Mouse (Mus musculus) testis, postnatal 10 days (tissue): ENCODE measurements around the gene Chsy1.
A peak's percentile ranks its signal among the peaks of the same experiment; 100 is the strongest.

Experiments
- DNase-seq: peaks from one replicate; pipeline ENCODE4 v3.0.0; 2021; ENCODE audit warnings: low spot score

Gene Chsy1

DNA sequence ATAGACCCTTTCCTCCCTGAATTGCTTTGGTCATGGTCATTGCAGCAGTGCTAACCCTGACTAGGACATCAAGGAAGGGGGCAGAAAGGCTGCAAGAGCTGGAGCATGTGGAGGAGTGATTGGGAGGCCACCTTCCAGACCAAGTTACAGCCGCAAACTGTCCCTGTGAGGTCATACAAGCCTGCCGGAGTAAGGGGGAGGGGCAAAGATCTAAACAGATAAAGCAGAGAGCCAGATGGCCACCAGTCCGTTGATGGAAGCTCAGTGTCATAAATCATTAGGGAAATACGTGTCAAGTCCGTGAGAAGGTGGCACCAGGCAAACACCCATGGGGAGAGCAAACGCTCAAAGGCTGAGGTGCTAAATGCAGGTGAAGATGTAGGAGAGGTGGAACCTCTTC, 105.2 kb downstream of the Chsy1 start:
- DNase-seq: peak; percentile 29

DNA sequence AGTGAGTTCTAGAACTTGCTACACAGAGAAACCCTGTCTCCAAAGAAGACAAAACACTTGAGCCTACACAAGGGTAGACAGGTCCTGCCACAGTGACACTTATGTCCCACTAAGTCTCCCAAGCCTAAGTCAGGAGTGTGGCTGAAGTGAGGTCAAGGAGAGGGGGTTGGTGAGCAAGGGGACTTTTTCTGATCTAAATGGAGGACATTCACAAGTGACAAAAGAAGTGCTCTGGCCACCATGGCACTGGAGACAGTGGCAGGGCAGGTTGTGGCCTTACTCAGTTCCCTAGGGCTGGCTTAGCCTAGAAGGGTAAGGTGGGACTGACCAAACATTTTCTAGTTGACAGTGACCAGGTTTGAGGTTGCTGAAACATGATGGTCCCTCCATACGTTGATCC, 106.6 kb downstream of the Chsy1 start:
- DNase-seq: no peak

DNA sequence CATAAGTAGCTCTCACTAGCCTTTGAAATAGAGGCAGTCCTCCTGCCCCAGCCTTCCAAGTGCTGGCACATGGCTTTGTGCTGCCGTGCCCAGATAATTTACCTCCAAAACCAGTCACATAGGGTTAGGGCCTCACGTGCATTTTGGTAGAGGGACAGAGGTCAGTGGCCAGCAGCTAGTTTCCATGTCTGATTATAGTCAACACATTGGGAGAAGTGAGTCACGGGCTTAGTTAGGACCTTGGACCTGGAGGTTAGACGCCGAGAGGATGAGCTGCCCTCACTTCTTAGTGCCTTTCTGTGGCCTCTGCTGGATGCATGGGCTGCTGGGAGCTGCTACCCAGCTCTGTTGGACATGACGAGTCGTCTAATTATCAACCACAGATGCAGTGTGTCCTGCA, 107.7 kb downstream of the Chsy1 start:
- DNase-seq: no peak

DNA sequence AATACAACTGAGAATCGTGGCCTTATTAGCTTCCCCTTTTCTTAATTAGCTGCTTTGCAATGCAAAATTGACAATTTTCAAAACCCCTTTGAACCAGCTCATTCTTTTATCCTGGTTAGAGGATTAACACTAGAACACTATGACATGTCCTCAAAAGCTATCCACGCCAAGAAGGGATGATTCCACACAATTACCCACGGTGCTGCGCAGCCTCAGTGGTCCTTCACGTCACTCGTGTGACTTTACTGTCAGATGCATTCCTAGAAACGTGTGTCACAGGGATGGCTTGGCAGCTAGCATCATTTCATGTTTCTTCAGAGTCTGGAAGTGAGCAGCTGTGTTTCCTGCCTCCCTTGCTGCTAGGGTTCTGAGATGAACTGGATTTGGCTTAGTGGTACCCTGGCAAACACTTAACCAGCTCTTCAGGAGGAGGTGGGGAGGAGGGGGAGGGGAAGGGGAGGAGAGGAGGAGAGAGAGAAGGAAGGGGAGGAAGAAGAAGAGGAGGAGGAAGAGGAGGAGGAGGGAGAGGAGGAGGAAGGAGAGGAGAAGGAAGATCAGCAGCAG, 108.3 kb downstream of the Chsy1 start:
- no peak for DNase-seq

DNA sequence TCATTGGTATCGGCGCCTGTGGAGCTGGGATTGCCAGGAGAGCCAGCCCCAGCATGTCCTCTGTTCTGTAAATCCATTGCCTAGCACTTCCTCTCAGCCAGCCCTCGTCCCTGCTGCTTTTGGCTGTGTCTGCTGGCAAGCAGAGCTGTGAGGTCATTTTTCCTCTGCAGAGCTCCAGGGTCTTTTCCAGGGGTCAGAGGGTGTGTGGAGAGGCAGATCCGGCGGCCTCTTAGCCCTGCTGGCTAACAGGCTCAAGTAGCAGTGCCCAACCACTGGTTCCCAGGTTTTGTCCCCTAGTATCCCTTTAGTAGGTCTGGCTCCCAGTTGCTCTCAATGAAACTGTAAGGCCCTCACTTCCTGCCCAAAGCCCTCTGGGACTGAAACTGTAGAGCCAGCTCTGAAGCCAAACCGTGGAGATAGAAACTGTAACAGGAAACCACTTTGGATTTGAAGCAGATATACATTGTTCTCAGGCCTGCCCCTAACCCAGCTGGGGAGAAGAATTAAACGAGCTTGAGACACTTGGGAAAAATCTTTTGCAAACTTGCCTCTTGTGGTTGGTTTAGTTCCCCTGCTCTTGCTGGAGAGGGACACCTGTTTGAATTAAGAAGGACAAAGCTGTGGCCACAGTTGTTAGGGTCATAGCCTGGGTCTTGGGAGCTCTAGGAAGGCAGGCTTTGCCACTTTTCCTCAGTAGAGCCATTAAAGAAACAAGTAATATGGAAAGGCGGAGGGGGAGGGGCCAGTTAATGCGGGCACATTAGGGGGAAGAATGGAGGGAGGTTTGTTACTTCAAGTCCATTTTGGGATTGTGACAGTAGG, 109.1 kb downstream of the Chsy1 start:
- DNase-seq: peak; percentile 47

DNA sequence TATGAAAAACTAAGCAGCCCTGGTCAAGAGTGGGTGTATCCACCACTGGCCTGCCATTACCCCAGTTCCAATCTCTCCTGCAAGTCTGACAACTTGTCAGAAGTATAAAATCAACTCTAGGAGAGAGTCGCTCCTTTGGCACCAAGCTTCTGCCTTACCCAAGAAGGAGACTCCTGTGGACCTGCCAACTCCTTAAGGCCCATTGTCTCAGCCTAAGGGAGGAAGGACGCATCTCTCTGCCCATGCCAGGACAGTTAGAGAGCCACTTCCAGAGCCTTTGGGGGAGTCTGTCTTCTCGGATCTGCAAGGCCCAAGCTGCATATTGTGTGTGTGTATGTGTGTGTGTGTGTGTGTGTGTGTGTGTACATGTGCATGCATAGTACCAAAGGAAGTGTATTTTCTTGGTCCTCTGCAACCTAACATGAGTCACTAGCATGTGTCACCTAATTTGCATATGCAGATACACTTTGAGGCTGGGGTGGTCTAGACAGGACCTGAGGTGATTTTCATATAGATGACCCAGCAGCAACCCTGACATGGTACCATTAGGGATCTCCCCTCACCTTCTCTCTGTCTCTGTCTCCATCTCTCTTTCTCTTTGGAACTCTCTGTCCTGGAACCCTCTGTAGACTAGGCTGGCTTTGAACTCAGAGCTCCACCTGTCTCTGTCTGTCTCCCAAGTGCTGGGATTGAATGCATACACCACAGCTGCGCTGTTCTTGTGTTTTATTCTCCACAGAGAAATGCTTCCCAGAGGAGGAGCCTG, 109.9 kb downstream of the Chsy1 start:
- DNase-seq: no peak

DNA sequence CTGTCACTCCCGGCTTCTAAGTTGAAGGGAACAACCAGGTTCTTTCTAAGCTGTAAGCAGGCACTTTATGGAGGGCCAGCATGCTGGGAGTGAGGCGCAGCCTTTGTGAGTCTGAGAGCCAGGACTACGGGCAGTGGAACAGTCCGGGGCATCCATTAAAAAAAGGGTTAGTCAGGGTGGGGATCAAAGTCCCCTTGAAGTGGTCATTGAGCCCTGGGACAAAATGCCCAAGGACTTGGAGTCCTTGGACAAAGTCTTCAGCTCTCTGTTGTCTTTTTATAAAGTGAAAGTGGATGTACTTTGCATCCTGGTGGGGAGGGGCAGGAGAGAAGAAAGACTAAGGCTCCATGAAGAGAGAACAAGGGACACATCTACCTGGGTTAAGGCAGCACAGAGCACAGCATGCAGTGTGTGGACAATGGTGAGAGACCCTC, 110.5 kb downstream of the Chsy1 start:
- no peak for DNase-seq

DNA sequence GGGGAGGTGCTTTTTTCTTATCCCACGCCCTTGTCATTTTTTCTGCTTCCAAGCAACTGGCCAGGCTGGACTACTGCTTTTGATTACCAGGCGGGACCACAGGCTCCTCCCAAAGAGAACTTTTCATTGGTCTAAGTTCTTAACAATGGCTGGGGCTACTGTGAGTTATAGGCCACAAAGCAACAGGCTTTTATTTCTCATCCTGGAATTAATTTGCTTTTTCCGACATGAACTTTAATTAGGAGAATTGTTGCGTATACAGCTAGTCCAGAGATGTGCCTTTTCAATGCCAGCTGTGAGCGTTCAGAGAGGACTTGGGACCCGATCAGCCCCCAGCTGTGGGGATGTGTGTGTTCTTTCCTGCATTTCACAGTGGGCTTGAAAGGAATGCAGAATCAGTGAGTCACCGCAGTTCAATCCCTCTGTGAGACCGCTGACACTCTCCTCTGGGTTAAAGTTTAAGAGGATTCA, 113.3 kb downstream of the Chsy1 start:
- no peak for DNase-seq
